Mouse (Mus musculus) forebrain, embryonic 16.5 days (tissue): Measurements from ENCODE around the gene Gid8. TPM values are rescaled to one million over a fixed set of nuclear protein-coding genes. Genes with fewer than 3 reads are reported as not detected.
A peak's percentile ranks its signal among the peaks of the same experiment; 100 is the strongest.

Source experiments
- ATAC-seq: fragments of 200-750 bp; cut with Nextera tagmentation; 2 replicates; pipeline ENCODE4 v1.8.0; 2017; ENCODE audit warnings: mild to moderate bottlenecking, moderate library complexity
- H3K27ac ChIP-seq: fragments of 300-500 bp; sonication (generic); 2 replicates; pipeline ENCODE4 v1.5.1; 2014; ENCODE audit warnings: low read length, control low read depth
- H3K27me3 ChIP-seq: fragments of 300-500 bp; sonication (generic); replicated peaks from 2 replicates; pipeline ENCODE4 v1.6.1; 2014; ENCODE audit warnings: low read length; ENCODE audit not compliant: control insufficient read depth, insufficient read depth
- H3K36me3 ChIP-seq: fragments of 300-500 bp; sonication (generic); 2 replicates; pipeline ENCODE4 v1.6.1; 2014; ENCODE audit not compliant: control insufficient read depth, insufficient read depth
- H3K4me1 ChIP-seq: fragments of 300-500 bp; sonication (generic); replicated peaks from 2 replicates; pipeline ENCODE4 v1.6.1; 2014; ENCODE audit warnings: low read length; ENCODE audit not compliant: control insufficient read depth, insufficient read depth
- H3K4me2 ChIP-seq: fragments of 300-500 bp; sonication (generic); 2 replicates; pipeline ENCODE4 v1.6.1; 2014; ENCODE audit warnings: mild to moderate bottlenecking, low read length, control low read depth
- H3K4me3 ChIP-seq: fragments of 300-500 bp; sonication (generic); replicated peaks from 2 replicates; pipeline ENCODE4 v1.5.1; 2014; ENCODE audit warnings: mild to moderate bottlenecking, low read length, control low read depth
- H3K9ac ChIP-seq: fragments of 300-500 bp; sonication (generic); replicated peaks from 2 replicates; pipeline ENCODE4 v1.6.1; 2014; ENCODE audit warnings: low read depth, low read length, control low read depth
- H3K9me3 ChIP-seq: fragments of 300-500 bp; sonication (generic); 2 replicates; pipeline ENCODE4 v1.6.1; 2016; ENCODE audit warnings: low read length; ENCODE audit not compliant: control insufficient read depth
- WGBS: fragments of 180-500 bp; shearing (Covaris S2); extraction: QIAGEN DNeasy Blood & Tissue Kit; methylation state at CpG from one replicate; pipeline ENCODE4 v1.1.7; 2014; 5-methylcytosine and 5-hydroxymethylcytosine counted together
- polyA plus RNA-seq: library from polyadenylated mRNA; unstranded; fragments of >200 nt; fragmentation: Nextera tagmentation; extraction: Ambion mirVana; gene quantifications from 2 replicates; pipeline ENCODE4 v1.2.1, GENCODE M21; 2015

Gid8 gene
- polyA plus RNA-seq, 1 experiment from 2014 or later = 57.2 TPM

DNA sequence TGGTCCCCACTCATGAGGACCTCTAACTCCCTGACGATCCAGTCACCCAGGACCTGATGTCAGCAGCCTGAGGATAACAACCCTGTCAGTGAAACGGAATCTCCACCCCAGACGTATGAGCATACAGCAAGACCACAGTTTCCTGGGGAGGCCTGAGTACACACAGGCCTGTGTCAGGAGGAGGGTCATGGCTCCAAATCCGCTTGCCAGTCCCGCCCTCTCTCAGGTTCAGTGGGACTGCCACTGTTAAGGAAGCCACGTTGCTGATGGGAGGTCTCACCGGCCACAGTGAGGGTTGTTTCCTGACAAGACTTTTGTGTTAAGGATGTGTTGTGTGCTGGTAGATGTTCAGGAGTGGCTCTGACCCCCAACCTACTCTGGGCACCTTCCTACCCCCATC is 31.5 kb downstream of the Gid8 start:
- peaks cover under 1% of the 10 kb centered on the region for H3K4me1 ChIP-seq
- no peak for ATAC-seq
- 81% methylated on average over 7 of the region's 7 CpGs for WGBS

DNA sequence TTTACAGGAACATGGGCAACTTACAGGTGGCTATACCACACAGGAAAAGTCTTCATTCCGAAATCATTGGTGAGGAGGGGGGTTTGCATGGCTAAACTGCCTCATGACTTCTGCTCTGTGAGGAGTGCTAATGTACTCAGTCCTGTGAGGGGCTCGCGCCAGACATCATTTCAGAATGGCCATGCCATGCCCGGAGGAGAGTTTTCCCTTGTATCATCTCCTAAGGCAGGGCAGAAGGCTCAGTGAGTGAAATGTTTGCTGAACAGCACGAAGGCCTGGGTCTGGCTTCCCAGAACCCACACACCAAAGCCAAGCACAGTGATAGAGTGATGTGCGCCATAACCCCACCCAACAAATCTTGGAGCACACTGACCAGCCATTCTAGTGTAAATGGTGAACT is 32.9 kb downstream of the Gid8 start:
- Histone ChIP-seq H3K9me3 (no peaks in the 10 kb centered on the region), H3K36me3 (no peaks in the 10 kb centered on the region), H3K9ac (no peak overlapping the region), H3K4me1 (peaks cover 5% of the 10 kb centered on the region), H3K4me2 (no peak overlapping the region), H3K4me3 (no peak overlapping the region), H3K27me3 (no peaks in the 10 kb centered on the region), H3K27ac (no peak overlapping the region)
- no peak for ATAC-seq
- WGBS = 87% methylated on average over 6 of the region's 6 CpGs

More for the DNA sequence above, 31.5 kb downstream of the Gid8 start:
- Histone ChIP-seq H3K27ac (no peak overlapping the region), H3K9me3 (no peaks in the 10 kb centered on the region), H3K9ac (no peak overlapping the region), H3K4me3 (no peak overlapping the region), H3K27me3 (no peaks in the 10 kb centered on the region), H3K36me3 (no peaks in the 10 kb centered on the region), H3K4me2 (no peak overlapping the region)

DNA sequence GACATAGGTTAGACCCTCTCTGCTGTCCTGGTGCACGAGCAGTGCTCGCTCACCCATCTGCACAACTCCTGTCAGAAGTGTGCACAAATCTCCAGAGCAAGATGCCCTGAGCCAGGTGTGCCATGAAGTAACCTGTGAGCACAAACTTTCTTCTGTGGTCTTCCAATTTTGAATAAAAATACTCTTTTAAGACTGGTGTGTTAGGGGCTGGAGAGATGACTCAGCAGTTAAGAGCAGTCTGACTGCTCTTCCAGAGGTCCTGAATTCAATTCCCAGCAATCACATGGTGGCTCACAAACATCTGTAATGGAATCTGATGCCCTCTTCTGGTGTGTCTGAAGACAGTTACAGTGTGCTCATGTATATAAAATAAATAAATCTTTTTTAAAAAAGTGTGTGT is 33.4 kb downstream of the Gid8 start:
- 89% methylated on average over 2 of the region's 2 CpGs for WGBS
- H3K36me3 ChIP-seq = no peaks in the 10 kb centered on the region
- ATAC-seq = no peak

DNA sequence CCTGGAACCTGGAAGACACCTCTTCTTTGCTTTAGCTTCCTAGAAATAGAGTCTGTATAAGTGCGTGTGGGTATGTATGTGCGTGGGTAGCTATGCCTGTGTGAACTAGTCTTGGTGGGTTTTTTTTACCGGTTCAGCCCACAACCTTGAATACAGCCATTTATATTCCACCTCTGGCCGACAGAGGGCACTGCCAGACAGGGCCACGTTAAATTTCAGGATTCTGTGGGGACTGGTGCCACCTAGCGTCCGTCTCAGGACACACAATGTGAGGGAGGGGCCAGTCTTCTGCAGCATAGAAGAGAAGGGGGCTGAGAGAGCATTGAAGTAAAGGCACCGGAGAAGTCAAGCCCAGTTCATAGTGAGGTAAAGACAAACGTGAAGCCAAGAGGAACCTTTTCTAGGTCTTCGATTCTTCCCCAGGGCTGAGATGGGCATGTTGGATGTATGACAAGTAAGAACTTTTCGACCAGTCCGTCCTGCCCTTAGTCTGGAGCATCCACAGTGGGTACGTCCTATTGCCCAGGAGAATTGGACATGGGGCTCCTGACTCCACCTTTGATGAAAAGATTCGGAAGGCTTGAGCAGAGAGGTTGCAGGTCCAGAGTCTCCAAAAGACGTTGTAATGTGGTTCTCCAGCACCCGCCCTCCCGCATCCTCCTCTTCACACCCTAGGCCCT is 35.5 kb downstream of the Gid8 start:
- ATAC-seq = peak; percentile 84
- Histone ChIP-seq H3K4me2 (no peak overlapping the region), H3K4me3 (no peak overlapping the region), H3K4me1 (peaks cover 5% of the 10 kb centered on the region), H3K27ac (no peak overlapping the region), H3K36me3 (no peaks in the 10 kb centered on the region), H3K9me3 (no peaks in the 10 kb centered on the region), H3K27me3 (0 out of 2 replicates have a peak, but pooled peaks cover 3% of the 10 kb centered on the region), H3K9ac (no peak overlapping the region)
- WGBS = 36% methylated on average over 17 of the region's 17 CpGs

More for the DNA sequence above, 33.4 kb downstream of the Gid8 start:
- Histone ChIP-seq H3K27me3 (0 out of 2 replicates have a peak, but pooled peaks cover under 1% of the 10 kb centered on the region), H3K4me1 (peaks cover 5% of the 10 kb centered on the region), H3K9me3 (no peaks in the 10 kb centered on the region), H3K27ac (no peak overlapping the region), H3K4me3 (no peak overlapping the region), H3K4me2 (no peak overlapping the region), H3K9ac (no peak overlapping the region)

DNA sequence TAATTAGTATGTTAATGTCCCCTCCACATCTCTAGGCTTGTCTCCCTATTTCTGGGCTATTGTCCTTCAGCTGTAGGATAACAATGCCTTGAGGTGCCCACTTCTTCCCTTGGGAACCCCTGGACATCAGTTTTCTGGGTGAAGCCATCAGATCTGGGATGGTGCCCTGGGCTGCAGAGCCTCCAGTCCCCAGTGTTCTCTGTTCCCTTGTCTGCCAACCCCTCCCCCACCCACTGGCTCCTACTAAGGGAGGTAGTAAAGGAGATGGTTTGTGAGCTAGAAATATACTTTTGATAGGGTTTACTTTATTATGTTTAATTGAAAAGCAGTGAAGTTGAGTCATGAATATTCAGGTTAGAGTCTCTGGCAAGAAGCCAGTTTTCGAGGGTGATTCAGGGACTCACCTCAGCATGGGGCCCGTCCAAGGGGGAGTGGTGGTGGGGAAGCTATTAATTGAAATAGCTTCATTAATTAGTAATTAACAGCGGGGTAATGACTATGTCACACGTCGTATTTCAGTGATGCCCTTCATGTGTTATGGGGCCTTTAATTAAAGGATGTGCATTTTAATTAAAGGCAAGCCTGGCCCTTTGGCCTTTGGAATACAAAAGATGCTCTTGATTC is 36.8 kb downstream of the Gid8 start:
- no peak overlapping the region for H3K9ac ChIP-seq
- H3K36me3 ChIP-seq = no peaks in the 10 kb centered on the region
- ATAC-seq = no peak
- WGBS = 4% methylated on average over 5 of the region's 5 CpGs
- H3K9me3 ChIP-seq = no peaks in the 10 kb centered on the region
- peaks cover 5% of the 10 kb centered on the region for H3K4me1 ChIP-seq
- no peak overlapping the region for H3K4me3 ChIP-seq
- H3K27ac ChIP-seq = no peak overlapping the region
- 0 out of 2 replicates have a peak, but pooled peaks cover 3% of the 10 kb centered on the region for H3K27me3 ChIP-seq
- no peak overlapping the region for H3K4me2 ChIP-seq

DNA sequence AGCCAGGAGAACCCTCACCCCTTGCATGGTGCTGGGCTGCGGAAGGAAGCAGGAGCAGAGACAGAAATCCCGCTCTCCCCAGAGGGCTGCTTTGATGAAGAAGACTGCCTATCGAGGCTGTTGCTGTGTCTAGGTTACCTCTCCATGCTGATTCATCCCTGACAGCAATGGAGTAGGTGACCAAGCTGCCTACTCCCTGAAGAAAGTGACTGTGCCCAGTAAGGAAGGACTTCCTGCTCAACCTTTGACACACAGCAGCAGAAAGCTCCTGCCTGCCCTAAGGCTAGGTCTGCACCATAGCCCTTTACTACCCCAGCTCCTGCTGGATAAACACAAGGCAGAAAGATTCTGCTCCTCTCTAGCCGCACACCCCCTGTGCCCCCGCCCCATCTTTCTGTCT is 39.0 kb downstream of the Gid8 start:
- H3K27me3 ChIP-seq = peaks cover 12% of the 10 kb centered on the region; the same call in 1 of the 2 replicates
- H3K9me3 ChIP-seq = no peaks in the 10 kb centered on the region
- WGBS = 59% methylated on average over 5 of the region's 5 CpGs
- no peak for ATAC-seq
- H3K27ac ChIP-seq = no peak overlapping the region
- no peaks in the 10 kb centered on the region for H3K36me3 ChIP-seq
- H3K4me2 ChIP-seq = no peak overlapping the region
- no peak overlapping the region for H3K4me3 ChIP-seq
- peaks cover 5% of the 10 kb centered on the region for H3K4me1 ChIP-seq
- H3K9ac ChIP-seq = no peak overlapping the region

DNA sequence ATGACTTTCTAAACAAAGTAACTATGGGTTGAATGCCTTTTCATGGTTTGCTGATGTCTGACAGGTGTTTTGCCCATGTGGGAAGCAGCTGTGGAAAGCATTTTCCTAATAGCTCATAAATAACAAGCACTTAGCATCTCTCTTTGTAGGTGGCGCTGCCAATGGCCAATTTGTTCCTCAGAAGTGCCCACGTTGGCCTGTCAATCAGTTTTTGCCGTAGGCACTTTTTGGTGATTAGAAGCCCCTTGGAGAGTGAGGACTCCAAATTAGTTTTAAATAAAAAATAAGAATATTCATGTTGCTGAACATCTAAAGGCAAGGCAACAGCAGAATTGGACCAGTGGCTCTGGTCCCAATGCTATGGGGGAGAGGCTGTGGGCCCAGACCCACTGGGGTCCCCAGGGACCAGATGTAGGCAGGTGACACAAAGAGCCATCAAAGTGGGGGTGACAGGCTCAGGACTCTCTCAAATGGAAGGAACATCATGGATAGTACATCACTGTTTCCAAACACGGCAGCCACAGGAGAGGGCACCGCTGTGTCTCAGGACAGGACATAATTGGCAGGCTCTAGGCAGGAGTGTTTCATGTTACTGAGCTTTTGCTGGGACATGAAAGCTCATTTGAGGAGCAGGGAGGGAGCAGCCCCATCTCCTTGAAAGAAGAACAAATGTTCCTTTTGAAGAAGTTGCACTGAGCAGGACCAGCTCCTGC is 45.2 kb downstream of the Gid8 start:
- H3K4me1 ChIP-seq = no peaks in the 10 kb centered on the region; the same call in 1 of the 2 replicates
- no peak overlapping the region for H3K9ac ChIP-seq
- H3K9me3 ChIP-seq = no peaks in the 10 kb centered on the region
- H3K27ac ChIP-seq = no peak overlapping the region
- H3K4me3 ChIP-seq = no peak overlapping the region
- no peak for ATAC-seq
- H3K27me3 ChIP-seq = peaks cover 20% of the 10 kb centered on the region
- no peaks in the 10 kb centered on the region for H3K36me3 ChIP-seq
- WGBS = 46% methylated on average over 5 of the region's 5 CpGs
- no peak overlapping the region for H3K4me2 ChIP-seq

DNA sequence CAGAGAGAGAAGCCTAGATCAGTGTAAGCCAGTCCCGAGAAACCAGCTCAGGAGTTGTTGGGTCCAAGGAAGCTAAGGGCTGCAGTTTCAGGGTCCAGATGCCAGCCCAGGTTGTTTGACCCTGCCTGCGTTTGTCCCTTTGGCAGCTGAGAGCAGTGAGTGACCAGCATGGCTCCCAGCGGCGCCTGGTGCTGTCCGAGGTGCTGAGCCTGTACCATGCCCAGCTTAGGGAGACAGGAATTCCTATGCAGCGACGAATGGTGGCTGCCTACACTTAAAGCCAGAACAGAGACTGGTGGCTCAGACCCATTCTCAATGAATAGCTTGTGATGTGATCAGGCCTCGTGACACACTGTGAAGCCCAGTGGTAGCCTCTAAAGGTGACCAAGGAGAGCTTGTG is 46.0 kb downstream of the Gid8 start:
- Histone ChIP-seq H3K27ac (no peak overlapping the region), H3K9ac (no peak overlapping the region), H3K9me3 (no peaks in the 10 kb centered on the region), H3K4me1 (no peaks in the 10 kb centered on the region; the same call in 1 of the 2 replicates), H3K4me2 (no peak overlapping the region), H3K36me3 (no peaks in the 10 kb centered on the region), H3K27me3 (peaks cover 20% of the 10 kb centered on the region), H3K4me3 (no peak overlapping the region)
- no peak for ATAC-seq
- 1% methylated on average over 8 of the region's 8 CpGs for WGBS

DNA sequence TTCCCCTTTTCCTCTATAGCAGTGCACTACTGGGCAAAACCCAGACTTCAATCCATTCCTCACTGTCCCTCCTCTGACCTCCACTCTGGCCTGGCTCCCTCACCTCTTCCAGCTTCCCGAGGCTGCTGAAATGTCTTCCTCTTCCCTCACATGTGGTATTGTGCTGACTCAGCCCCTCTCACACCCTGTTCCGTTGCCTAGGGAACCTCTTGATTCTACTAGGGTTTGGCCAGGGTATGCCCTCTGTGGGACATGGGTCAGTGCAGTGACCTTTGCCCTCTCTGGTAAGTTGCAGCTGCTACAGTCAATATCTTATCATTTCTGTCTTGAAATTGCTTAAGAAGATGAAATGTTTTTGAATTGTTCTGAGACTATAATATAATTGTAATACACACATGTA is 46.9 kb downstream of the Gid8 start:
- Histone ChIP-seq H3K27me3 (peaks cover 20% of the 10 kb centered on the region), H3K4me1 (no peaks in the 10 kb centered on the region; the same call in 1 of the 2 replicates), H3K4me3 (no peak overlapping the region), H3K36me3 (no peaks in the 10 kb centered on the region), H3K9ac (no peak overlapping the region), H3K4me2 (no peak overlapping the region), H3K9me3 (no peaks in the 10 kb centered on the region), H3K27ac (no peak overlapping the region)
- WGBS = 39% methylated on average over 2 of the region's 2 CpGs
- no peak for ATAC-seq
